Mouse (Mus musculus) MEL (cell line): Measurements from ENCODE around the gene Tcf21.

Experiments used
- CHD2 ChIP-seq: IDR thresholded peaks from 2 replicates; pipeline ENCODE4 v1.6.1; 2011; ENCODE audit warnings: low read length, improper control_type of control experiment
- CTCF ChIP-seq, 3 experiments: IDR thresholded peaks in 2 of 3; conservative IDR thresholded peaks in 1 of 3; 2 replicates each; pipeline ENCODE4 v1.5.1; 2011 to 2012; ENCODE audit warnings: low read length in 3 of 3, low read depth in 2 of 3, mild to moderate bottlenecking in 2 of 3, improper control_type of control experiment in 1 of 3, inconsistent platforms in 1 of 3, mixed read lengths in 1 of 3, moderate library complexity in 1 of 3; ENCODE audit not compliant: control insufficient read depth in 1 of 3, insufficient read depth in 1 of 3, poor library complexity in 1 of 3, severe bottlenecking in 1 of 3
- E2F4 ChIP-seq: IDR thresholded peaks from 2 replicates; pipeline ENCODE4 v1.6.1; 2011; ENCODE audit warnings: low read depth, low read length, improper control_type of control experiment, borderline replicate concordance
- EP300 ChIP-seq, 2 experiments: IDR thresholded peaks; 2 replicates each; pipeline ENCODE4 v1.6.1; 2011; ENCODE audit warnings: improper control_type of control experiment in 2 of 2, low read length in 2 of 2, low read depth in 1 of 2, mild to moderate bottlenecking in 1 of 2
- ZC3H11A ChIP-seq: IDR thresholded peaks from 2 replicates; pipeline ENCODE4 v1.6.1; 2012; ENCODE audit warnings: low read depth, mild to moderate bottlenecking, inconsistent platforms, low read length, improper control_type of control experiment
- ZNF384 ChIP-seq: IDR thresholded peaks from 2 replicates; pipeline ENCODE4 v1.6.1; 2012; ENCODE audit warnings: low read depth, mild to moderate bottlenecking, inconsistent platforms, low read length, improper control_type of control experiment

- TF ChIP-seq EP300 (IDR thresholded peaks at IDR 0.05; ENCODE audit: low read depth in 1 of 2, low read length in 2 of 2) (no peak), CTCF (IDR thresholded peaks at IDR 0.05 in 2 of 3, conservative IDR thresholded peaks at IDR 0.05 in 1 of 3; ENCODE audit: control insufficient read depth in 1 of 3, insufficient read depth in 1 of 3, low read depth in 2 of 3, low read length in 3 of 3, poor library complexity in 1 of 3, severe bottlenecking in 1 of 3) (no peak), ZNF384 (no peak), CHD2 (no peak), ZC3H11A (no peak), E2F4 (no peak)
Measured at GRCm38 (mm10) chr10:22814771-22815170, 5.2 kb downstream of the Tcf21 start.
